Mouse (Mus musculus) right cerebral cortex, adult 2 months (tissue): ENCODE measurements around the gene Tcf12.

Experiments
- DNase-seq, 2 experiments: peaks; one replicate each; pipeline ENCODE4 v3.0.0; 2021 to 2022; ENCODE audit warnings: low spot score in 2 of 2

Gene Tcf12

DNA sequence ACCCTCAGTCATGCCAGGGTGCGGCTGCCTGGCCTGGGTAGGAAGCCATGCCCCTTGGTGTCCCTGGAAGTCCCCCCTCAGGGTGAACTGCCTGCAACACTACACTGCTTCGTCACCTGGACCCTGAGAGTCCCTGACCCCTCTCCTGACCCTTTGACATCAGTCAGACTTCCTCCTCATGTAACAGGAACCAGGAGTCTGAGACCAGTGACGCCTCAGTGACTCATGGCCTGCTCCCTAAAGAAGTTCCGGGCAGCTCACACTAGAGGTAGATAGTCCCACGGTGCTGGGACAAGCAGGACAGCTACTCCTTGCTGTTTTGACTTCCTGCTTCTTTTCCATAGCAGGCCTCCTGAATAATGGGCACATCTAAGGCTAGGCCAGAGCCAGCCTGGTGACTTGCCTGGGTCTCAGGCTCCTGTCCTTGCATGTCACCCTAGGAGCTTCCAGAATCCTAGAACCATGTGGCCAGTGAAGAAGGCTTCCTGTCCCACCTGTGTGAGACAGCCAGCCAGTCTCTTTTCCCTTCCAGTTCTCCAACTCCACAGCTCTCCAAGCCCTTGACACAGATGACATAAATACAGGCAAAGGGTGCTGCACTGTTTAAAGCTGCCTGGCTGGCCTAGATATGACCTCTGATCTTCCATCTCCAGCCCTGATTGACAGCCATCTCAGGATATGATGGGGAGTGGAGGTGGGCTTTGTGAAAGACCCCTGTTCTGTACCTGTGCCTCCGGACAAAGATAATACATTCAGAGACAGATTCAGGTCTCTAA, 305.8 kb downstream of the Tcf12 start:
- no peak for DNase-seq

GRCm38 (mm10) chr9:71804116-71804515, 307.6 kb downstream of the Tcf12 start:
- DNase-seq = no peak

GRCm38 (mm10) chr9:71803281-71803680, 308.4 kb downstream of the Tcf12 start:
- no peak for DNase-seq

GRCm38 (mm10) chr9:71799598-71799997, 312.1 kb downstream of the Tcf12 start:
- DNase-seq = no peak

DNA sequence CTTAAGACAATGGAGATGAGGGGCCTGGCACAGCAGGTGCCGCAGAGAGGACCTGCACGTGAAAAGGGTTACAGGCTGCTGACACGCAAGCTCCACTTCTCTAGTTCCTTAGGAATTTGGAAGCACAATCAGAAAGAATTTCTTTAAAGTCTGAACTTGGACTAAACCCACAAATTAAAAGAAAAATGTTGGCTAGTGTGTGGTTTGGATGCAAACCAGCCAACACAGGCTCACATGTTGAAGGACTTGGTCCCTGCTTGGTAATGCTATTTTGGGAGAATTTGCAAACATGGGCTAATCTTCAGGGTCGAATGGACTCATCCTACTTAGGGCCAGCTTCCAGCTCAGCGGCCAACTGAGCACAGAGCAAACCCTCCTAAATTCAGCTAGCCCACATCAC, 313.5 kb downstream of the Tcf12 start:
- no peak for DNase-seq
